Mouse (Mus musculus): ENCODE data around the gene Ambn.
"Not testable (repeated sequence)": the region's sequence is repeated elsewhere in the genome, so short reads cannot be mapped to it uniquely, and the experiment has no call there.

Gene Ambn

GRCm38 (mm10) chr5:88455691-88456090 is at the start of gene Ambn:
TSS of gene Ambn (plus strand) at chr5:88455991.
- no peak for DNase-seq (ENCODE audit: low spot score)

DNA sequence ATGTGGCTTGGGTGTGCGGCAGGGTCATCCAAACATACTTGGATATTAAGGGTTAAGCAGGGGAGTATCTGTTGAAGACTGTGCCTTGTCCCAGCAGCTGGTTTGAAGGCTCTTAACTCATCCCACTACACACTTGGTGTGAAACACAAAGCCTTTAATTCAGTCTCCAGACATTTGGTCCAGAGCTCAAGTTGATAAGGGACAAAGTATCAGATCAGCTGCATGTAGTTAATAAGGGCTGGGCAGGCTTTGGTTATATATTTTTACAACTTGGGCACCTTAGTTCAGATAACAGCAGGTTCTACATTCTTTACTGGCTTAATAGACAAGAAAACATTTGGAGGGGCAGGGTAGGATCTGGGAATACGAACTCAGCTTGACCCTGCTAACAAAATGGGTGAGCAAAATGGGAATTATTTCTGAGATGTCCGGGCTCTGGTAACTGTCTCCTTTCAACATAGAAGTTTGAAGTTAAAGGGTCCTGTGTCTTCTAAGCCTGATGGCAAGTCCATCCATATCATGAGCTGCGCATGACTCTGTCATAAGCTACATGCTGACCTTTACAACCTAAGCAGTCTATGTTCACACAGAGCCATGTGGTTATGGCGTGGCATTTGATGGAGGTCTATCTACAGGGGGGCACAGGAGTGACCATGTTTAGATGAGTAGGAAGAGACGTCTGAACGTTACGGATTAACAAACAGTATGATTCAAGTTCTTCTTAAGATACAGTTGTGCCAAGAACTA is 35.3 kb upstream of the Ambn start:
- no peak for DNase-seq (ENCODE audit: low spot score)

GRCm38 (mm10) chr5:88424892-88425291 is 30.9 kb upstream of the Ambn start:
- DNase-seq (ENCODE audit: low spot score) = not testable (repeated sequence)

DNA sequence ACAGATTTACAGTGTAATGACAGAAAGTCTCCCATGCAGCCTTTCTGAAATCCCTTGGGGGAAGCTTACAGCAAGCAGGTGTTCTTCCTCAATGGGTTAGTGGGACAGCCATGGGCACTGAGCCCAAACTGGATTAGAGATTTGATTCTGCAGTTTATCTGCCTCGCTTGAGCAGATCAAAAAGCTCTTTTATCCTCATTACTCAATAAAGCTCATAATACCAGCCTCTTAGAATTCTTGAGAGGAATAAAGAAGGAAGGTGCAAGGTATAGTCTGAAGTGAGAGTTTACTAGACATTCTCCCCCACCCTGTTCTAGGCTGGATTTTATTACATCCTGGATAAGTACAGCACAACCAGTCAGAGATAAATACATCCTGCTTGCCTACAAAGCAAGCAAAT is 29.0 kb upstream of the Ambn start:
- peak; percentile 10 for DNase-seq (ENCODE audit: low spot score)

GRCm38 (mm10) chr5:88467471-88467870 is 11.7 kb downstream of the Ambn start:
- no peak for DNase-seq (ENCODE audit: low spot score)

- DNase-seq (ENCODE audit: low spot score) = no peak
These were observed 13.3 kb downstream of the Ambn start for GRCm38 (mm10) chr5:88468807-88469704.

DNA sequence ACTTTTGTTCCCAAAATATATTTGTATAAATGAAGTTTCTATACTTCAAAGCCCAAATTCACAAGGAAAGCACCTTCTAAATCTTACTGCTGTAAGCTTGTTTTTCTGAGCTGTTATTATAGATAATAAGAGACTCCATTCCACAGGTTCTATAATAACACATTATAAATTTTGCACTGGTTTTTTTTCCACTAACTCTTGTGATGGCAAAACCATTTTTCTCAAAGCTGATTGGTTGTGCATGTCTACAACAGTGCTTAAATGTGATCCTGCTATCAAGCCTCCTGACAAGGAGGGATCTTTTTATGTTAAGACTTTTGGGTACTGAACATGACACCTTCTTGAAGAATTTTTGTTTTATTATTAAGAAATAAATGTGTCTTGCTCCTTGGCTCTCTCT is 31.9 kb downstream of the Ambn start, which contains the start of gene Enam:
TSS of gene Enam (plus strand) at position 301 of the 400 bp plus-strand sequence.
- no peak for DNase-seq (ENCODE audit: low spot score)

- no peak for DNase-seq (ENCODE audit: low spot score)
These were observed 33.2 kb downstream of the Ambn start for GRCm38 (mm10) chr5:88489004-88489403.

- DNase-seq (ENCODE audit: low spot score) = peak; percentile 2
These were observed 35.3 kb downstream of the Ambn start for GRCm38 (mm10) chr5:88491111-88491510.

DNA sequence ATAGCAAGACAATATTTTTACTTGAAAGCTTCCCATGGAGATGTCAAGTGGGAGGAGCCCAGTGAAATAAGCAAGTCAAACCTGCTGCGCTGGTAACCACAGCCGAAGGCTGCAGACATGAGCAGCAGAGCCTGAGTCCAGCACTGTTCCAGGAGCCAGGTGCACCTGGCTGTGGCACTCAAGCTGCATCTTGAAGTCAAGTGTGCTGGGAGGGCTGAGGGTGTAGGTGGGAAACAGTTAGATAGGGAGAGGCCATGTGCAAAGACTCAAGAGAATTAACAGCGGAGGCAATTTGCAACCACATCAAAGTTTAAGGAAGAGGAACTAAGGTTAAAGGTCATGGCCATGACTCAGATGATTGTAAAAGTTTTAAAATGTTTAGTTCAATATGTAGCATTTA is 44.0 kb downstream of the Ambn start:
- no peak for DNase-seq (ENCODE audit: low spot score)

DNA sequence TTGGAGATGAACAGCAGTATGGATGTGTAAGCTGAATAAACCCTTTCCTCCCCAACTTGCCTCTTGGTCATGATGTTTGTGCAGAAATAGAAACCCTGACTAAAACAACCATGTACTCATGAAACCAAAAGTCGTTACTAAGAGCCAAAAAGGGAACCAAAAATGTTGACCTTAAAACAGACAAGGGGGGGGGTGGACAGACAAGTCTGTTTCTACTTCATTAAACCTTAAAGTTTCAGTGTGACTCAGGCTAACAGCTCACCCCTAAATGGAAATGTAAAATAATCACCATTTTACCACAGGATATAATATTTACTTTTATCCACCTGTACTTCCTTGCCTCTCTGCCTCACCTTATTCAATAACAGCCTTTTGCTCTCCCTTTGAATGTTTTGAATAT is 52.8 kb downstream of the Ambn start:
- no peak for DNase-seq (ENCODE audit: low spot score)

DNA sequence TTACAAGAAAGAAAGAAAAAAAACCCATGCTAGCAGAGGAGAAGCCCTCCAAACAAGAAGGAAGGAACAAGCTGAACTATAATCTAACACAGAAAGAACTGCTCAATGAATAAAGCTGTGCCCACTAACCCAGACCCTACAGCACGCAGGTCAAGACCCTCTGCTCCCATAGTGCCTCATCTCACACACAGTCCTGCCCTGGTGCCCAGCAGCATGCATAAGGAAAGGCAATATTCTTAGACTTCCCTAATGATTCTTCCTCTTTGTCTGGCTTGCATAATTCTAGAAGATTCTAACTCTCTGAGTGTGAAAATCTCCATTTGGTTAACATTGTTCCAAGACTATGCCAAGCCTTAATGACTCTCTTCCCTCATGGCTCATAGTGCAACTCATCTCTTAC is 53.2 kb downstream of the Ambn start:
- DNase-seq (ENCODE audit: low spot score) = no peak

Data from retina, embryonic 14.5 days (tissue).